Mouse (Mus musculus) kidney, postnatal 0 days (tissue): ENCODE data around the gene Tbc1d10a. TPM values are rescaled to one million over a fixed set of nuclear protein-coding genes. Genes with fewer than 3 reads are reported as not detected.

Experiments used
- ATAC-seq: fragments of 200-750 bp; cut with Nextera tagmentation; replicated peaks from 2 replicates; pipeline ENCODE4 v1.8.0; 2017; ENCODE audit warnings: low read depth, moderate number of reproducible peaks, moderate TSS enrichment, moderate library complexity; ENCODE audit not compliant: low FRiP score
- DNase-seq: peaks from one replicate; pipeline ENCODE4 v3.0.0-alpha.2; 2016; ENCODE audit warnings: low spot score
- H3K27ac ChIP-seq: fragments of 300-500 bp; sonication (generic); 2 replicates; pipeline ENCODE4 v1.5.1; 2014; ENCODE audit warnings: mild to moderate bottlenecking
- H3K27me3 ChIP-seq: fragments of 300-500 bp; sonication (generic); 2 replicates; pipeline ENCODE4 v1.6.1; 2014; ENCODE audit warnings: low read length, mixed read lengths; ENCODE audit not compliant: insufficient read depth
- H3K36me3 ChIP-seq: fragments of 300-500 bp; sonication (generic); 2 replicates; pipeline ENCODE4 v1.6.1; 2014; ENCODE audit warnings: low read length, mixed read lengths; ENCODE audit not compliant: insufficient read depth
- H3K4me1 ChIP-seq: fragments of 300-500 bp; sonication (generic); replicated peaks from 2 replicates; pipeline ENCODE4 v1.6.1; 2014; ENCODE audit warnings: antibody characterized with exemption, low read length, mixed read lengths; ENCODE audit not compliant: insufficient read depth
- H3K4me2 ChIP-seq: fragments of 300-500 bp; sonication (generic); 2 replicates; pipeline ENCODE4 v1.6.1; 2014; ENCODE audit warnings: mild to moderate bottlenecking, low read length, moderate library complexity, mixed read lengths
- H3K4me3 ChIP-seq: fragments of 300-500 bp; sonication (generic); replicated peaks from 2 replicates; pipeline ENCODE4 v1.5.1; 2014; ENCODE audit warnings: low read depth, low read length
- H3K9ac ChIP-seq: fragments of 300-500 bp; sonication (generic); 2 replicates; pipeline ENCODE4 v1.6.1; 2014; ENCODE audit warnings: low read depth, low read length
- H3K9me3 ChIP-seq: fragments of 300-500 bp; sonication (generic); replicated peaks from 2 replicates; pipeline ENCODE4 v1.6.1; 2016; ENCODE audit warnings: low read length, inconsistent platforms, mixed read lengths
- CTCF ChIP-seq: IDR thresholded peaks from 2 replicates; pipeline ENCODE4 v1.5.1; 2016; ENCODE audit warnings: antibody characterized with exemption, low read depth, mild to moderate bottlenecking, moderate library complexity
- WGBS: fragments of 180-500 bp; shearing (Covaris S2); extraction: QIAGEN DNeasy Blood & Tissue Kit; methylation state at CpG from one replicate; pipeline ENCODE4 v1.1.7; 2014; 5-methylcytosine and 5-hydroxymethylcytosine counted together
- polyA plus RNA-seq: library from polyadenylated mRNA; unstranded; fragments of >200 nt; fragmentation: Nextera tagmentation; extraction: Ambion mirVana; gene quantifications from 2 replicates; pipeline ENCODE4 v1.2.1, GENCODE M21; 2015

The Tbc1d10a gene
- polyA plus RNA-seq, 1 experiment from 2014 or later, result 40.6 TPM

DNA sequence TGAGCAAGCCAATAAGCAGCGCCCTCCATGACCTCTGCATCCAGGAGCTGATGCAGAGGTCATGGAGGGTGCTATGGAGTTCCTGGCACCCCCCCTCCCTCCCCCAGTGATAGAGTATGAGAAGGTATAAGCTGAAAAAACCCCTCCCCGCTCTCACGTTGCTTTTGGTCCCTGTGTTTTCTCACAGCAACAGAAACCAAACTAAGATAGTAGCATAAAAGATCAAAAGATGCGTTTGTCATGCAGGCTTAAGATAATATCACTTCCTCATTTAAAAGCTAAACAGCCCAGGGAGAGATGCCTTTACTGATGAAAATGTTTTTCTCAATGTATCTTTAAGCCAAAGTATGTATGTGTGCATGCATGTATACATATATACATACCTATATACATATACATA is 60.0 kb downstream of the Tbc1d10a start:
- Histone ChIP-seq H3K4me3 (no peak overlapping the region), H3K27ac (no peak overlapping the region), H3K9ac (no peak overlapping the region), H3K4me1 (no peaks in the 10 kb centered on the region), H3K36me3 (no peaks in the 10 kb centered on the region), H3K9me3 (no peaks in the 10 kb centered on the region), H3K4me2 (no peak overlapping the region), H3K27me3 (no peaks in the 10 kb centered on the region)
- WGBS, result 70% methylated on average over 4 of the region's 4 CpGs
- no peak for ATAC-seq
- no peak for DNase-seq
- no peak for TF ChIP-seq CTCF

- no peaks in the 10 kb centered on the region for H3K9me3 ChIP-seq
- H3K9ac ChIP-seq, result no peak overlapping the region
- H3K4me2 ChIP-seq, result no peak overlapping the region
- H3K4me3 ChIP-seq, result no peak overlapping the region
- ATAC-seq (no peak), DNase-seq (no peak)
- no peaks in the 10 kb centered on the region for H3K4me1 ChIP-seq
- WGBS, result 71% methylated on average over 14 of the region's 14 CpGs
- no peak for TF ChIP-seq CTCF
- H3K36me3 ChIP-seq, result no peaks in the 10 kb centered on the region
- no peak overlapping the region for H3K27ac ChIP-seq
- no peaks in the 10 kb centered on the region for H3K27me3 ChIP-seq
Measured at GRCm38 (mm10) chr11:4247201-4247959, 60.8 kb downstream of the Tbc1d10a start.

DNA sequence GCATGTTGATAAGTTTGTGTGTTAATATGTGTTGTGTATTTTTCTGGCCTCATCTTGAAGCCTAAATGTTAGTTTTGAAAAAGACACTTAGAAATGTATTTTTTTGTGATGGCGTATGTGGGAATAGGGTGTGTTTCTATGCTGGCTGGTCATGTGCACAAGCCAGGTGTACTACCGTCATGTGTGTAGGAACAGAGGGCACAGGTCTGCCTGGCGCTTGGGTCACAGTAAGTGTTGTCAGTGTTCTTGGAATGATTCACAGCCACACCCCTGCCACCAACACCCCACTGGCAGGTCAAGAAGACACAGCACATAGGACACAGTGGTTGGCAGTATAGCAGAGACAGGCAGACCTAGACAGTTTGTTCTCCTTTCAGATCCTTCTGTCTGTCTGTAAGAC is 62.6 kb downstream of the Tbc1d10a start:
- ATAC-seq (no peak), DNase-seq (no peak)
- H3K9me3 ChIP-seq, result no peaks in the 10 kb centered on the region
- no peaks in the 10 kb centered on the region for H3K36me3 ChIP-seq
- H3K4me2 ChIP-seq, result no peak overlapping the region
- H3K9ac ChIP-seq, result no peak overlapping the region
- no peak for TF ChIP-seq CTCF
- 88% methylated on average over 3 of the region's 3 CpGs for WGBS
- no peaks in the 10 kb centered on the region for H3K27me3 ChIP-seq
- H3K4me1 ChIP-seq, result no peaks in the 10 kb centered on the region
- no peak overlapping the region for H3K4me3 ChIP-seq
- H3K27ac ChIP-seq, result no peak overlapping the region

GRCm38 (mm10) chr11:4250290-4250689 is 63.7 kb downstream of the Tbc1d10a start:
- H3K9me3 ChIP-seq, result no peaks in the 10 kb centered on the region
- no peak for TF ChIP-seq CTCF
- WGBS, result 66% methylated on average over 7 of the region's 7 CpGs
- no peak for DNase-seq
- H3K36me3 ChIP-seq, result no peaks in the 10 kb centered on the region
- no peak overlapping the region for H3K27ac ChIP-seq
- H3K9ac ChIP-seq, result no peak overlapping the region
- H3K4me1 ChIP-seq, result no peaks in the 10 kb centered on the region
- no peak for ATAC-seq
- H3K27me3 ChIP-seq, result no peaks in the 10 kb centered on the region
- H3K4me2 ChIP-seq, result no peak overlapping the region
- H3K4me3 ChIP-seq, result no peak overlapping the region

GRCm38 (mm10) chr11:4251376-4251775 is 64.8 kb downstream of the Tbc1d10a start:
- no peaks in the 10 kb centered on the region for H3K9me3 ChIP-seq
- ATAC-seq (no peak), DNase-seq (no peak)
- no peak overlapping the region for H3K4me3 ChIP-seq
- H3K4me1 ChIP-seq, result no peaks in the 10 kb centered on the region
- no peak for TF ChIP-seq CTCF
- H3K4me2 ChIP-seq, result no peak overlapping the region
- 68% methylated on average over 3 of the region's 3 CpGs for WGBS
- no peaks in the 10 kb centered on the region for H3K36me3 ChIP-seq
- no peaks in the 10 kb centered on the region for H3K27me3 ChIP-seq
- no peak overlapping the region for H3K27ac ChIP-seq
- H3K9ac ChIP-seq, result no peak overlapping the region

DNA sequence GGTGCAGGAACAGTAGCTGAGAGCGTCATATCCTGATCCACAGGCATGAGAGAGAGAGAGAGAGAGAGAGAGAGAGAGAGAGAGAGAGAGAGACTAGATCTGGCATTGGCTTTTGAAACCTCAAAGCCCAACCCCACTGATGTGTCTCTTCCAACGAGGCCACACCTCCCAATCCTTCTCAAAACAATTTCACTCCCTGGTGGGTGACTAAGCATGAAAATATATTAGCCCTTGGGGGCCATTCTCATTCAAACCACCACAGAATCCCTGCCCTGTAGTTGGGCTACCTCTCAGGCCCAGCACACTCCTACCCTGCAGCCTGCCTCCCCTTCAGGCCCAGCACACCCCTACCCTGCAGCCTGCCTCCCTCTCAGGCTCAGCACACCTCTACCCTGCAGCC is 66.3 kb downstream of the Tbc1d10a start:
- Histone ChIP-seq H3K4me3 (no peak overlapping the region), H3K36me3 (no peaks in the 10 kb centered on the region), H3K27ac (no peak overlapping the region), H3K9me3 (no peaks in the 10 kb centered on the region), H3K27me3 (no peaks in the 10 kb centered on the region), H3K9ac (no peak overlapping the region), H3K4me1 (no peaks in the 10 kb centered on the region), H3K4me2 (no peak overlapping the region)
- no peak for DNase-seq
- WGBS, result 61% methylated on average over 2 of the region's 2 CpGs
- ATAC-seq, result no peak
- TF ChIP-seq CTCF, result no peak
